Mouse (Mus musculus) intestine, postnatal 0 days (tissue): ENCODE measurements at regions not wholly inside any gene's neighbourhood (a gene's known extent, or its start where the extent isn't known, plus 50 kb on each side); places are given as distances from the start of the nearest gene placed in this dataset.

Experiments used
- ATAC-seq: fragments of 200-750 bp; cut with Nextera tagmentation; 2 replicates; pipeline ENCODE4 v1.8.0; 2017; ENCODE audit warnings: mild to moderate bottlenecking, moderate TSS enrichment, moderate library complexity
- H3K27ac ChIP-seq: fragments of 300-500 bp; sonication (generic); 2 replicates; pipeline ENCODE4 v1.5.1; 2014; ENCODE audit warnings: mild to moderate bottlenecking, low read depth, low read length, moderate library complexity
- H3K27me3 ChIP-seq: fragments of 300-500 bp; sonication (generic); replicated peaks from 2 replicates; pipeline ENCODE4 v1.6.1; 2014; ENCODE audit warnings: low read length, mixed read lengths; ENCODE audit not compliant: control insufficient read depth, insufficient read depth
- H3K36me3 ChIP-seq: fragments of 300-500 bp; sonication (generic); 2 replicates; pipeline ENCODE4 v1.6.1; 2014; ENCODE audit warnings: mild to moderate bottlenecking, moderate library complexity; ENCODE audit not compliant: control insufficient read depth, insufficient read depth
- H3K4me1 ChIP-seq: fragments of 300-500 bp; sonication (generic); replicated peaks from 2 replicates; pipeline ENCODE4 v1.6.1; 2014; ENCODE audit warnings: antibody characterized with exemption, low read length, mixed read lengths; ENCODE audit not compliant: control insufficient read depth, insufficient read depth
- H3K4me2 ChIP-seq: fragments of 300-500 bp; sonication (generic); replicated peaks from 2 replicates; pipeline ENCODE4 v1.6.1; 2014; ENCODE audit warnings: low read depth, mild to moderate bottlenecking, moderate library complexity
- H3K4me3 ChIP-seq: fragments of 300-500 bp; sonication (generic); 2 replicates; pipeline ENCODE4 v1.5.1; 2014; ENCODE audit warnings: low read depth, low read length
- H3K9ac ChIP-seq: fragments of 300-500 bp; sonication (generic); 2 replicates; pipeline ENCODE4 v1.6.1; 2014; ENCODE audit warnings: mild to moderate bottlenecking, low read depth, low read length
- H3K9me3 ChIP-seq: fragments of 300-500 bp; sonication (generic); 2 replicates; pipeline ENCODE4 v1.6.1; 2016; ENCODE audit warnings: mixed run types; ENCODE audit not compliant: control insufficient read depth
- CTCF ChIP-seq: sonication (generic); IDR thresholded peaks from 2 replicates; pipeline ENCODE4 v1.5.1; 2016; ENCODE audit warnings: low read depth, mild to moderate bottlenecking, control low read depth, antibody characterized with exemption, moderate library complexity
- WGBS: fragments of 180-500 bp; shearing (Covaris S2); extraction: QIAGEN DNeasy Blood & Tissue Kit; methylation state at CpG from one replicate; pipeline ENCODE4 v1.1.7; 2014; 5-methylcytosine and 5-hydroxymethylcytosine counted together

DNA sequence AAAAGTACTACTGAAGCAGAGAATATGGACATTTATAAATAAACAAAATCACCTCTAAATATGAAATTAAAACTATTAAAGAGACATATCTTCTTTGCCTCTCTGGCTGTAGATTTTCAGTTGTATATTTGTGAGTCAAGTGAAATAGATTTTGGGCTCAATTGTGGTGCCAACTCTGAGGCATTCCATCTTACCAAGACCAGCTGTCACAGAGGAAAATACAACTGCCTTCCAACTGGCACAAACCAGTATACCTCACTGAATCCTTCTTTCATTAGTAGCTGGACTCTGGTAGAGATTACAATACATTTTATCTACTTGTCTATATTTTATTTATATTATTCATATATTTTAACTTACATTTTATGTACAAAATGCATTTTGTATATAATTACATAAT lies 72.7 kb upstream of the Sgcd start:
- H3K4me3 ChIP-seq = no peak overlapping the region

GRCm38 (mm10) chr11:48051156-48051866 lies 62.5 kb upstream of the Sgcd start:
- 83% methylated on average over 3 of the region's 3 CpGs for WGBS
- TF ChIP-seq CTCF = no peak
- no peak overlapping the region for H3K4me2 ChIP-seq
- H3K27me3 ChIP-seq = no peaks in the 10 kb centered on the region
- no peaks in the 10 kb centered on the region for H3K4me1 ChIP-seq
- no peak overlapping the region for H3K27ac ChIP-seq
- ATAC-seq = no peak
- no peak overlapping the region for H3K9ac ChIP-seq
- H3K36me3 ChIP-seq = no peaks in the 10 kb centered on the region
- no peaks in the 10 kb centered on the region for H3K9me3 ChIP-seq
- no peak overlapping the region for H3K4me3 ChIP-seq

More for the DNA sequence above, 72.7 kb upstream of the Sgcd start:
- no peak for ATAC-seq
- Histone ChIP-seq H3K4me2 (no peak overlapping the region), H3K36me3 (no peaks in the 10 kb centered on the region), H3K27me3 (no peaks in the 10 kb centered on the region), H3K9ac (no peak overlapping the region), H3K27ac (no peak overlapping the region), H3K9me3 (no peaks in the 10 kb centered on the region), H3K4me1 (no peaks in the 10 kb centered on the region)
- no peak for TF ChIP-seq CTCF

DNA sequence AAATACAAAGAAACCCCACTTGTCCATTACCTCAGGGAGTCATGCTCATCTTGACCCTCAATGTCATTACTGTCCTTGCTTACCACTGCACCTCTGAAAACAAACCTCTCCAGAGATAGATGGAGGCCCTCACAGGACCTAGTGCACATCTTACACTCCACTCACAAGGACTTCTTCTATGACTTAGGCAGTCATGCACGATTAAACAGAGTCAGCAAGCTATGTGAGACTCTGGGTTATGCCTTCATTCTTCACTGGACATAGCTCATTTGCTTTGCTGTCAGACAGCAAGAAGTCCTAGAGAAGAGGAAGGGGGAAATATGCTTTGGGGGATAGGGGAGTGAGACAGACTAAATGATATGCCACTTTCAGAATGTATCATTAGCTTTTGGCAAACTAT lies 59.5 kb upstream of the Sgcd start:
- Histone ChIP-seq H3K9me3 (no peaks in the 10 kb centered on the region), H3K27ac (no peak overlapping the region), H3K4me3 (no peak overlapping the region), H3K36me3 (no peaks in the 10 kb centered on the region), H3K27me3 (no peaks in the 10 kb centered on the region), H3K4me1 (no peaks in the 10 kb centered on the region), H3K4me2 (no peak overlapping the region), H3K9ac (no peak overlapping the region)
- no peak for ATAC-seq
- WGBS = 84% methylated on average over 1 of the region's 1 CpGs
- no peak for TF ChIP-seq CTCF
